Mouse (Mus musculus) erythroblast, embryonic 14.5 days (primary cell): ENCODE results near the gene Idh1.

ENCODE experiments used
- GATA1 ChIP-seq: IDR thresholded peaks from 2 replicates; pipeline ENCODE4 v1.6.1; 2012; ENCODE audit warnings: low read length, inconsistent platforms, mixed read lengths
- TAL1 ChIP-seq: IDR thresholded peaks from 3 replicates; pipeline ENCODE4 v1.6.1; 2012; ENCODE audit warnings: low read length, inconsistent platforms, mixed read lengths

- TF ChIP-seq GATA1 (no peak), TAL1 (no peak)
Measured at GRCm38 (mm10) chr1:65190172-65190571, 3.9 kb upstream of the Idh1 start.
